Mouse (Mus musculus) right cerebral cortex, adult 18-20 months (tissue): ENCODE measurements around the gene Ctla4.

ENCODE experiments used
- DNase-seq: peaks from one replicate; pipeline ENCODE4 v3.0.0; 2022; ENCODE audit warnings: mixed read lengths

Gene Ctla4

DNA sequence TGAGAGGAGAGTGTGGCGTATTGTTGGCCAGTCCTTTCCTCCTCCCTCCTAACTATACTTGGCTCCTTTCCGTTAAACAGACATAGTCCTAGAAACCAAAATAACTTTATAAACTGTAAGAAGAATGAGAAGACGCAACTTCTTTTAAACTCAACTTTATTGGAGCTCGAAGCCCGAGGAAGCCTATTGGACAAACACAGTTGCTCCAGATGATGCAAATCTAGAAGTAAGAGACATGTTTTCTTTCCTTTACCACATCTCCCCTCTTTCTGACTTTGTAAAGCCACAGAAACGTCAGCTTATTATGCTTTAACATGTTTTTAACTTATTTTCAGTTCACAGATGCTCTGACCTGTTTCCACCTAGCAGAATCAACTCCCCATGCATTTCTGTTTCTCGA is at the start of gene Ctla4:
TSS of gene Ctla4 (plus strand) at position 20 of the 400 bp plus-strand sequence.
- DNase-seq = no peak

DNA sequence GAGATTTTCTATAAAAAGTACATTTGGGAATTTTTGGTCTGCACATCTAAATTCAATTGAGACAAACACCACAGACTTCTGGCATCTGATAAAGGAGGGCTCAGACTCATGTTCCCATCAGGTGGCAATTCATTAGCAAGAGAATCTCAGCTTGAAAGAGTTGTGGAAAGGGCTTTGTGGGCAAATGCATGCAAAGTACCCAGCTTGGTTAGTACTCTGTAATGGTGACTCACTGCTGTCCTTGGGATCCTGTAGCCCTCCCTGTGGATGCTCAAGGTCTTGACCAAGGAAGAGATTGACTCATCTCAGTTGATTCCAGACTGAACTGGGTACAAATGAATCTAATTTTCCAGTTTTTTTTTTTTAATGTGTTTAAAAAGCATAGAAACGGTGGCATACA is 47.6 kb upstream of the Ctla4 start:
- no peak for DNase-seq

DNA sequence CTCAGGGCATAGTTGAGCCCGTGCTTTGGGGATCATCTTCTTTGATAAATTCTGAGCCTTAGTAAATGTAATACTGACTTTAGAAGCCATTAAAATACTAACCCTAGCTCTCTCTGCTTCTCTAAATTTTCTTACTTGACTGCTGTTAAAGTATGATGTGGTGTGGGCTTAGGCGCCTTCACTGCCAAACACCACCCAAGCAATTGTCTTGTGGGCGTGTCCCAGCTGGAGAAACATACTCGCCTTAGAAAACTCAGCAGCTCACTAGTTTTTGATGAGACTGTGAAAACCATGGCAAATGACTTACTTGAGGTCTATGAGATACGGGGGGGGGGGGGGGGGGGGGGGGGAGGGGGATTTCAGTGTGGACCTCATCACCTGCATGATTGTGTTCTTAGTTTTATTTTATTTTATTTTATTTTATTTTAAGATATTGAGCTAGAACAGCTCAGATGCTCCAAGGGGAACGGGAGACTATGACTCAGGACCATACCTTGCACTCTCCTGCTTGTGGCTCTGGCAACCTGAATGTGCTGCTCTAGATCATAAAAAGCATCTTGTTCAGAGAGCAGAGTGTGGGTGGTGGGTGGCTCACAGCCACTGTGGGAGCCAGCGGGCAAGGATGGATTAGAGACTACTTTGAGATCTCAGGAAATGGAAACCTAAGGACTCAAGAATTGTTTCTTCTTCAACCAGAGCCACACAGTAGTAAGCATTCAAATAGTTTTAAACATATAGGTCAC is 41.3 kb upstream of the Ctla4 start:
- peak; percentile 61 for DNase-seq

DNA sequence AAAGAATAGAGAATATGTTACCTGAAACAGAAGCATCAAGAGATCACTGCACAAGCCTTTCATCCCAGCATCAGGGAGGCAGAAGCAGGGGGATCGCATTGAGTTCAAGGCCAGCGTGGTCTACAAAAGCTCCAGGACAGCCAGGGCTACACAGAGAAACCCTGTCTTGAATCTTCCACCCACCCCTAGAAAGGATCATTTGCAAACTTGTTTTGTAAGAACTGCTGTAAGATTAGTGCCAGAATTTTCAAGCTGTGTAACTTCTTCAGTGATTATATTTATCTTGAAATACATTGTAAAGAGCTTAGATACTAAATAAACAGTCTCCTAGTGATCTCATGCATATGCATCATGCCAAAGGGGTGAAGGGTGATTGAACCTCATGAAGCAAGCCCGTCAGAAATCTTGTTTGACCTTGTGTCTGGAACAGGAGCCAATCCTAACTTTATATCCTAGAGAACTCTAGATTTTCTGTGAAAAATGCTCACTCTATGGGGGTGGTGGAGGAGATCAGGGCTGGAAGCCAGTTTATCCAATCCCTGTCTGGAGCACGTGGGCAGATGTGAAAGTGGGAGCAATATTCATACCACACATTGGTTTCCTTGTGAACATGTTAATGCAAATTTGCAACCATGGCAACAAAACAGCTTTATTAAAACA is 40.1 kb upstream of the Ctla4 start:
- DNase-seq = peak; percentile 76

DNA sequence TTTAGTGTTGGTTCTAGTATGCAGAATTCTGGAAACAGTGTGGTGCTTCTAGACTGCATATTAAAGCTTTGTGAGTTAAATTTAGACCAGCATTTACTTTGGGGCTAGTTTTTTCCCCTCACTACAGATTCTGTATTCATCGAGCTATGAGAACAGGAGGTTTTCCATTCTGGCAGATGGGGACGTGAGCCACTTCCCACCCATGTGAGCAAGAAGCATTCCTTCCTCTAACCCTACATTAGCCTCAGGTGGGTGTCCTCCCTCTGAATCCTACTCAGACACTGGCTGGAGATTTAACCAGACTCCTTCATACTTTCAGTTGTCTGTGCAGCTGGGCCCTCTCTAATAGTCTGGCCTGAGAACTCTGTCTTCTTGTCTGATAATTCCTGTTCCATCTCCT is 37.7 kb upstream of the Ctla4 start:
- peak; percentile 71 for DNase-seq

DNA sequence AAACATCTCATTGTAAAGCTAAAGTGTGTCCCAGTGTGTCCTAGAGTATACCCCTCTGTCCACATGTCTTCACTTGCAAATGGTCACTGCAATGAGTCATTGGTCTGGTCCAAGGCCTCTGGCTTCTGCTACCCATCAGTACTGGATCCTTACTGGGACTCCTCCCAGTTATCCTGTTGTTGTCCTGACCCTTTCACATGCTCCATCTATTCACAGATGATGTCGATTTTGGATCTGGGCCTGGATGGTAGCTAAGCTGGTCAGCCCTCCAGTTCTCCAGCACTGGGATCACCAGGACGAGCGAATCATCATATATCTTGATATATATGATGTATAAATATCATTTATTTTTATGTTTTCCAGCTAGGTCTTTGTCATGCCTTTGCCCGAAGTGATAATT is 37.0 kb upstream of the Ctla4 start:
- no peak for DNase-seq

DNA sequence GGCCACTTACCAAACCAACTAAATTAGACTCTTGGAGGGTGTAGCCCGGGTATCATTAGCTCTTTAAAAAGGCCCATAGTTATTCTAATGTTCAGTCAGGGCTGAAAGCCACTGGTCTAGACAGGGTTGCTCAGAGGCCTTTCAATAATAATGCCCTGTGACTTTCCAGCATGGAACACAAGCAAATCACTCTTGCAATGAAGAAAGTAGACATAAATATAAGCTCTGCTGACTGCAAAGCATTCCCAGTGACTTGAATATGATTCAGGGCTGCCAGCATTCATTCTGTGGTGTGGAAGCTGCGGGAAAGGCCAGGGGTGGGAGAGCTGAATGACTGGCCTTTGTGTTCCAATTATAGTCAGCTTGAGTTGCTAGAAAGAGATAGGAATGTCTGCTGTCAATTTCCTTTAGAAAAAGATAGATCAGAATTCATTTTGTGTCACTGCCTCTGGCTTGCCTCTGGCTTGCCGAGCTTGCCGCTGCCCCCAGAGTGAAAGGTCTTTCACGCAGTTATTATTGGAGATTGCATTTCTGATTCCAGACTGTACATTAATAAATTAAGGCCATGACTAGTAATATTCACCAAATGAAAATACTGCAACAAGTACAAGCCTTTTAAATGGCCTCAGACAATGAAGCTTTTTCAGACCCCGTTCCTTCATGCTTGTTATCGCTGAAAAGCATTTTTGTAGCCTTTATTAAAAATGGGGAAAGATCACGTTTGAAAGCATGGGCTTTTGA is 35.6 kb upstream of the Ctla4 start:
- no peak for DNase-seq

DNA sequence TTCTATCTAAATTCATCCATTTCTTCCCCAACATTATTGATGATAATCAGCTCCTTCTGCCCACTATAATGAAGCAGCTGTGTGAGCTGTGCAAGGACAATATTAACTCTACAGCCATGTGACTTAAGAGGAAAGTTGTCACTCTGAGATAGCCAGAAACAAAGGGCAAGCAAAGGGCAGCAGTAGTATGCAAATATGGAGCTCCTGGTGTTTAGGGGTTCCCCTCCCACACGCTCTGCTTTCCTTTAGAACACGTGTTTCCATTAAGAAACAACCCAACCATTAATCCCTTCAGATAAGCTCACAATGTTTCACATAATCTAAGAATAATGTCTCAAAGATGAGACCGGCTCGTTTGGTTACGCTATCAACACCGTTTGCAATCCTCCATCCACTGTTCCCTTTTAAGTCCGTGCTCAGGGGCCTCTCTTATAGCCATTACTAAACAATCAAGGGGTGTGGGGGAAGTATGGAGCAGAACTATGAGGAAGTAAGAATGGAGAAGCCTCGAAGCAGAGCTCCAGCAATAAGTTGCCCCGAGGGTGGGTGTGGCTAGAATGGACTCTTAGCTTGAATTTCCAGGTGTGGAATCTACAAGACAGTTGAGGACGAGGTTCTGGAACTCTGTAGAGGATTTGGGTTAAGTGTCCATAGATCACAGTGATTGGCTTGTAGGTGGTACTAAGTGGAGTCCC is 34.6 kb upstream of the Ctla4 start:
- no peak for DNase-seq

DNA sequence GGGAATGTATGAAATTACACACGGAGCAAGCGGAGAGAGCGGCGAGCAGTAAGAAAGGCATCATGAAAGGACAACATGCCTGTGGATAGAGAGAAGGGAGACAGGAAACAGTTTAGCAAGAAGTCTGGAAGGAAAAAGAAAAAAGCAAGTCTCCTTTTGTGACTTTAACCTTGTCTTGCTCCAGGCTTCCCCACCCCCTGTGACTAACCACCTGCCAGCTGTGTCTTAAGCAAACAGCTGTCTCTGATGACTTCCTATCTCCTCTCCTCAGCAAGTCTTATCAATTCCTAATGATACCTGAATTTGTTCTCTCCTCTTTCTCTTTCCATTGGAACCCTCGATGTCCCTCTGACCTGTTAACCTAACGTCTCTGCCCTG is 34.0 kb upstream of the Ctla4 start:
- no peak for DNase-seq

DNA sequence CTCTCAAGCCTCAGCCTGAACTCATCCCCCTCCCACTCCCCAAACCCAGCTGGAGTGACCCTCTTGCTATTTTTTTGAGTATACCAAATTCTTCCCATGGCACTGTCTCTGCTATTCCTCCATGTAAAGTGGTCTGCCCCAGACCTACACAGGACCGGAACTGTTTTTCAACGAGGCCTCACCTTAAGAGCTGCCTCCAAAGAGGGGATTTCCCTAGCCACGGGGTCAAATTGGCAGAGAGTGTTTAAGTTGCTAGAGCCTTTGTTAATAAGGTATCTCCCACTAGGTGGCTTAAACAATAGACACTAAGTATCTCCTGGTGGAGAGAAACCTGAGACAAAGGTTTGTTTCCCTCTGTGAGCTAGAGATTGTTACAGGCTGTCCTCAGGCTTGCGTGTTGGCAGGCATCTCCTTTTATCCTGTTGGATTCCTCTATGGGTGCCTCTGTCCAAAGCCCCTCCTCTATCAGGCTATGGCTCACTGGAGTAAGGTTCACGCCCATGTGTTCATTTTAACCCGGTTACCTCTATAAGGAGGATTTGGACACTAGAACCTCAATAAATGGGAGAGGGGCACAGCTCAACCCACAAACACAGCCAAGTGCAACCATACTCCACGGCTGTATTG is 33.4 kb upstream of the Ctla4 start:
- DNase-seq = no peak

DNA sequence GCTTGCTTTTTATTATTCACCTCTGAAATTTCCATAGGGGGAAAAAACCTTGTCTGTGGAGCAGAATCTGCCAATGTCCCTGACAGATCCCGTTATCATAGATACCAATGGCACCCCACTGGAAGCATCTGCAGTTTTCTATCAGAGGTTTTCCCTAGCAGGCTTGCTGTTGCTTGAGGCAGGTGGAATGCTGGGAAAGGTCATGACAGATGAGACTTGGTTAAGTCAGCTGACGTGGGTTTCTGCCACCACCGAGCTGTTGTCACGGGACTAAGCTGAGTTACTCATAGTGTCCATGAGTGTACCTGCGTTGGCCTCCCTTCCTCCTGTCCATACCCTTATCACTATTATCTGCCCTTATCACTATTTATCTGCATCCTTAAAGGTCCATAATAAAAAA is 32.8 kb upstream of the Ctla4 start:
- no peak for DNase-seq

DNA sequence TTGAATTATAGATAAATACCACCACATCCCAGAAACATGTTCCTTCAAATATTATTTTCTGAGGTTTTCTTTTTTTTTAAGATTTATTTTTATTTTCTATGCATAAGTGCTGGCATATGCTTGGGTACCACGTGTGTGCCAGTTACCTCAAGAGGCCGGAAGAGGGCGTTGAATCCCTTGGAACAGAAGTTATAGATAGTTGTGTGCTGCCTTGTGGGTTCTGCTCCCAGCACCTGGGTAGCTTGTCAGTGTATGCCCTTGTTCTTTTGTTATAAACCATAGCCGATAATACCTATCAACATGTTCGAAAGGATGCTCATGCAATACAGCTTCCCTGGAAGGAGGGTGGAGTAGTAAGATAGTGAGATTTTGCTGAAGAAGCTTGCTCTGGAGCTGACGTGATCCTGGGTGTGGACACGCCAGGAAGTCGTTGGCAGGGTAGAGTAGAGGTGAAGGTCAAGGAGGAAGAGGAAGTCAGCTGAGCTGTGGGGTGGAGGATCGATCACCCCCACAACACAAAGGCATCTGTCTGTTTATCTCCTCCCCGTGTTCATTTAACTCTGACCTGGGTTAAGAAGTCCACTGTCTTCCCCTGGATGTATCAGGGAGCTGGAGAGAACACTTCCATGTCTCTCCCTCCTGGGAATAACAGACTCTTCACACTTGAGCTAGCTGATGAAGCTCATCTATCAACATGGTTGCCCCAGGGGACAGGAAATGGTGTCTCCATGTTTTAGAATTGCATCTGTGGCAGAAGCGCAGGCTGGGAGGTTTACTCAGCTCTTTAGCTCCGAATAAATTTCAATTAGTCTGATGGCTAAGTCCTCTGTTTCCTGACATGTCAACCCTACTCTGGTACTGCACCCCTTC is 29.2 kb upstream of the Ctla4 start:
- no peak for DNase-seq

DNA sequence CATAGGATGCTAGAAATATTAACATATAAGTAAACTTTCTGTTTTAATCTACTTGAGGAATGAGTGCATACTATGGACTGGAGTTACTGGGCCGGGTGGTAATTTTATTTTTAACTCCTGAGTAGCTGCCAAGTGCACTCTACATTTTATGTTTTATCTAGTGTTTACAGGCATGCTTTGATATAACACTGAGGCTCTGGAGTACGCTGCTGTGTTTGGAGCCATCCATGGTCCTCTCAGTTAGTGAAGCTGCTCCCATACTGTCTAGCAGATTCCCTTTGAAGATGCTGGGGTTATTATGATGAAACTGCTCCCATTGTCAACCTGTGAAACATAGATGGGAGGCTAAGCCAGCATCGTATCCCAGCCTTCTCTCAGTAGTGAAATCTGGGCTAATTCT is 27.6 kb upstream of the Ctla4 start:
- DNase-seq = no peak

DNA sequence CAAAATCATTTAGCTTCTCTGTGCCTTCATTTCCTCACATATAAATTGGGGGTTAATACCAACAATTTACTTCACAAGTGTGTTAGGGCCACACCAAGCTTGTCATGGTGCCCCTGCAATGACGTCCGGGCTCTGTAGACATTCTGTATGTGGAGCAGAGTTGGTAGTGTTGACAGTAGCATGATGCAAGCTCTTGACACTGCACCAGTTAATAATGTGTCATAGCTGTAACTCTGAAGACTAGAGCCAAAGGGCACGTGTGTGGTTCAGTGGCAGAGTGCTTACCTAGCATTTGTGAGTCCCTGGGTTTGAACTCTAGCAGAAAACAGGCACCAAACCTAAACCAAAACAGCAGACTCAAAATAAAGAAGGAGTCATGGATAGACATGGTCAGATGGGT is 27.0 kb upstream of the Ctla4 start:
- DNase-seq = no peak

DNA sequence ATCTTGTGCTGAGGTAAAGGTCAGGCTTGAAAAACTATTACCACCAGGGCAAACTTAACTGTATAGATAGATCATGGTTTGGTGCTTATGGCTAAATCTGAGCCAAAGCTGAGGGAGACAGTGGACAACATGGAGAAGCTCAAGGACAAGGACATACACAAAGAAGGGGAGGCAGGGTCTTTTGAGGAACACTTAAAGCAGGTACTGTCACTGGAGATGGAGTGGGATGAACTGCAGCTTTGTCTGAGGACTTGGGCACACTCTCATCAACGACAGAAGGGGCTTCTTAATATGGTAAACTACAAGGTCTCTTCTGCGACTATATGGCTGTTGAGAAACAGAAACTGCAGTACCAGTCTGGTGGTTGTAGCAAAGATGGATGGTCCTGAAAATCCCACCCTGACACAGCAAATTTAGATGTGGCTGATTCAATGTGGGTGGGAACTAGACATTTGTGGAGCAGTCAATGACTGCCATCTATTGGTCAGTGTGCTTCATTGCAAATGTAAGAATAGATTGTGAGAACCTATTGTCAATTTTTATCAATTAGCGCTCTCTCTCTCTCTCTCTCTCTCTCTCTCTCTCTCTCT is 26.3 kb upstream of the Ctla4 start:
- peak; percentile 48 for DNase-seq

DNA sequence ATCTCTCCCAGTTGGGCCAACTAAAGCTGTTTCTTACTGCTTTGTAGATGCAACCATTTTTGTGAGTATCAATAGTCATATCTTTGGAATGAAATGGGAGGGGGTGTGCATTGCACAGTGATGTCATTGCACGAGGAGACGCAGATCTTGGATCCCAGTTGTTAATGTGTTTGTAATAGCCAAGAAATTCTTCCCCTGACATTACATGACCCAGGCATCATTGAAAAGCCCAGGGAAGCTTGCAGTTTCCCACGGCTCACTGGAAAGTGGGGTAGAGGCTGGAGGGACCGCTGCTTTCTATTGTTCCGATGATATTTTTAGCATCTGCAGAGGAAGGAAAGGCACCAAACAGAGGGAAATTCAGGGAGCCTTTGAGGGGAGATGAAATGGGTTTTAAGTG is 25.8 kb upstream of the Ctla4 start:
- DNase-seq = no peak

DNA sequence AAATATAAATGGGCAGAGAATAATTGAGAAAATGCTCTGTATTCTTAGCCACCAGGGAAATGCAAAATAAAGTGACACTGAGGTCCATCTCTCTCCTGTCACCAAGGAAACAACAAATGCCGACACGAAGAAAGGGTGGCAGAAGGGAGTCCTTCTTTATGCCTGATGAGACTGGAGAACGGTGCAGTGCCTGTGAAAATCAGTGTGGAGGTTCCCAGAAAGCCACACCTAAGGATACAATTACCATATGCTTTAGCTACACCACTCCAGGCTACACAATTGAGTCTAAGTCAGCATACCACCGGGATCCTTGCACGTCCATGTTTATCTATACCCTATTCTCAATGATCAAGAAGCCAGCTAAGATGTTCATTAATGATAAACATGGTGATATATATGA is 25.4 kb upstream of the Ctla4 start:
- no peak for DNase-seq

DNA sequence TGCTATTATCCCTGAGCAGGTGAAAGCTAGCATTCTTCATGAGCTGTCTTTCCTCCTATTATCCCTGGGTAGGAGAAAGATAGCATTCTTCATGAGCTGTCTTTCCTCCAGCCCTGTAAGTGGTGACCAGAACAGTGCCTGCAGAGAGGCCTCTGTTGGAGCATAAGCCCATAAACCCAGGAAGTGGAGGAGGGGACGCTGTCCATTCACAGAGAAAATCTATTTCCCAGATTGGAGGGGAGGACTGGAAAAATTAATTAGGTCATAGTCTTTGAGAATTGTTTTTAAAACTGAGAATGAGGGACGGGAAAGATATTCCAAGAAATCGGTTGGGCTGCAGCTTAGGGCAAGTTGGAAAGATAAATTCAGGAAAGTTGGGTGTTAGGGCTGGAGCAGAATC is 24.3 kb upstream of the Ctla4 start:
- no peak for DNase-seq

DNA sequence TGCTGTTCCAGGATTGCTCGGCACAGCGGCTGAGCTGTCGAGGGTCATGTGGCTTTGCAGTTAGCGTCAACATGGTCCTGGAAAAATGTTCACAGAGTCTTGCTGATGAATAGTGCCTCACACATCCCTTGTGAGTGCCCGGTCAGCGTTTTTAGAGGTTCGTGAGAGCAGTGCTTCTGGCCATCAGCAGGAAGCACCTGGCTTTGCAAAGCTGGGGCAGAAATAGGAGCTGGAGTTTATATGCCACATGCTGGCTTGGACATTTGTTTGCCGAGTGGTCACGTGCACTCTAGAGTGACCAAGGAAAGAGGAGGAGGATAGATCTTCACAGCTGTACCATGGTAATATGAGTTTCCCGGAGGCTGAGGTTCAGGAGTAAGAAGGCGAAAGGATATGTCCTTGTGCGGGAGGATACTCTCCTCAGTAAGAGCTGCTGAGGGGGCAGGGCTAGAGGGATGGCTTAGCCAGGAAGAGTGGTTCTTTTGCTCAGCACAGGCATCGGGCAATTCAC is 23.8 kb upstream of the Ctla4 start:
- DNase-seq = no peak

DNA sequence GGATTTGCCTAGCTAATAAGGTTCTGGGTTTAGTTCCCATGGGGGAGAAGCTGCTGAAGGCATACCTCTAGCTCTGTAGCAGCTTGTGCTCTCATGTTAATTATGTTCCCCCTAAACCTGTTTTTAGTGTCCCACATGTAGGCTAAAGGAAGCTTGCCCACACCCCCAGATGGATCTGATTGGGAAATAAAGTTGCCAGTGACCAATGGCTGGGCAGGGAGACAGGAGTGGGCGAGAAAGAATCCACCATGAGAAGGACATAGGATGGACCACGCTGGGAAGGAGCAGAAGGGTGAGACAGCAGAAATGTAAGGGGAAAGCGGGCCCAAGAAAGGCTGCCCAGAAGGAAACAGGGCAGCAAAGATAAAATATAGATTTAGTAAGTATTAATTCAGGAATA is 23.1 kb upstream of the Ctla4 start:
- DNase-seq = no peak

DNA sequence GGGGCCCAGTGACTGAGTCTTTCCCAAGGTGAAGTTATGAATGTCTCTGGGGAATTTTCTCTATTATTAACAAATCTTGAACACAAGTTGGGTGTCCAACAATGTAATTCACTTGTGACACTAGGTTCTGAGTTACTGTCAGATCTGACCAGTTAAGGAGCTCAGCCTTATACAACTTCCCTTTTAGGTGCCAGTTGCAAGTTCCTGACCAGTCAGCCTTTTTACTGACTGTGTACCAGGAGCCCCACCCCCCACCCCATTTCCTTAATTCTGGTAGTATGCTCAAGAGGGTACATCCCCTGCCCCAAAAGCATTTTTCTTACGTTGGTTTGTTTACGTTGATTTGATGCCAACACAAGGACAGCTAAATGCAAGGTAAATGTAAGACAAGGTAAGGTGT is 21.6 kb upstream of the Ctla4 start:
- DNase-seq = no peak
